Mouse (Mus musculus) heart, embryonic 16.5 days (tissue): ENCODE data around the gene Slc15a1. TPM values are rescaled to one million over a fixed set of nuclear protein-coding genes. Genes with fewer than 3 reads are reported as not detected.

Experiments
- ATAC-seq: fragments of 200-750 bp; cut with Nextera tagmentation; replicated peaks from 2 replicates; pipeline ENCODE4 v1.8.0; 2017; ENCODE audit warnings: moderate number of reproducible peaks; ENCODE audit not compliant: insufficient read depth, low FRiP score; ENCODE audit errors: extremely low read depth
- H3K27ac ChIP-seq: fragments of 300-500 bp; sonication (generic); 2 replicates; pipeline ENCODE4 v1.5.1; 2014; ENCODE audit warnings: mild to moderate bottlenecking, low read length, control low read depth, moderate library complexity
- H3K27me3 ChIP-seq: fragments of 300-500 bp; sonication (generic); 2 replicates; pipeline ENCODE4 v1.6.1; 2014; ENCODE audit warnings: low read length, mixed read lengths; ENCODE audit not compliant: control insufficient read depth, insufficient read depth
- H3K36me3 ChIP-seq: fragments of 300-500 bp; sonication (generic); 2 replicates; pipeline ENCODE4 v1.6.1; 2014; ENCODE audit not compliant: control insufficient read depth, insufficient read depth
- H3K4me1 ChIP-seq: fragments of 300-500 bp; sonication (generic); 2 replicates; pipeline ENCODE4 v1.6.1; 2014; ENCODE audit warnings: low read length, mixed read lengths; ENCODE audit not compliant: control insufficient read depth, insufficient read depth
- H3K4me2 ChIP-seq: fragments of 300-500 bp; sonication (generic); 2 replicates; pipeline ENCODE4 v1.6.1; 2014; ENCODE audit warnings: low read depth, mild to moderate bottlenecking, control low read depth, low read length
- H3K4me3 ChIP-seq: fragments of 300-500 bp; sonication (generic); 2 replicates; pipeline ENCODE4 v1.5.1; 2014; ENCODE audit warnings: mild to moderate bottlenecking, control low read depth, low read length
- H3K9ac ChIP-seq: fragments of 300-500 bp; sonication (generic); 2 replicates; pipeline ENCODE4 v1.6.1; 2014; ENCODE audit warnings: low read length, control low read depth
- H3K9me3 ChIP-seq: fragments of 300-500 bp; sonication (generic); replicated peaks from 2 replicates; pipeline ENCODE4 v1.6.1; 2016; ENCODE audit warnings: low read length; ENCODE audit not compliant: control insufficient read depth
- WGBS: fragments of 180-500 bp; shearing (Covaris S2); extraction: QIAGEN DNeasy Blood & Tissue Kit; methylation state at CpG from one replicate; pipeline ENCODE4 v1.1.7; 2014; 5-methylcytosine and 5-hydroxymethylcytosine counted together
- polyA plus RNA-seq: library from polyadenylated mRNA; unstranded; fragments of >200 nt; fragmentation: Nextera tagmentation; extraction: Ambion mirVana; gene quantifications from 2 replicates; pipeline ENCODE4 v1.2.1, GENCODE M21; 2015

The Slc15a1 gene
- polyA plus RNA-seq, 1 experiment from 2014 or later, result 0.89 TPM

DNA sequence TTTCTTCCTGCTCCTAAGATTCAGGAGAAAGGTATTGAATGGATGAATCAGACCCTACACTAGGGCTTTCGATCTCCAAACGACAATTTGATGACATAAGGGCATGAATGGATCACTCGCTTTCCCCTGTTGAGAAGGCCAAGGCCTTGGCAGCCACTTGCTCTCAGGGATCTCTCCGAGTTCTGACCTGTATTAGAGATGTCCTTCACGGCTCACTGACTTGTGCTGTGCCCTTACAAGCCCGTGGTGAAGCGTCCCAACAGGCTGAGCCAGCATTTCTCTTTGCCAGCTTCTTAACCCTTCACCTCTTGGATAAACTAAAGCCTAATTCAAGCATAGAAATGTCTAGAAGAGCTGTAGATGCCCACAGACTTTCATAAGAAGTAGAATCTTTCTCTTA, 22.9 kb downstream of the Slc15a1 start:
- Histone ChIP-seq H3K4me2 (no peak overlapping the region), H3K9me3 (no peaks in the 10 kb centered on the region), H3K27me3 (no peaks in the 10 kb centered on the region), H3K4me1 (no peaks in the 10 kb centered on the region), H3K36me3 (no peaks in the 10 kb centered on the region), H3K9ac (no peak overlapping the region), H3K27ac (no peak overlapping the region), H3K4me3 (no peak overlapping the region)
- WGBS, result 71% methylated on average over 7 of the region's 7 CpGs
- no peak for ATAC-seq

- Histone ChIP-seq H3K9ac (no peak overlapping the region), H3K9me3 (no peaks in the 10 kb centered on the region), H3K4me3 (no peak overlapping the region), H3K27me3 (no peaks in the 10 kb centered on the region), H3K4me1 (no peaks in the 10 kb centered on the region), H3K36me3 (no peaks in the 10 kb centered on the region), H3K4me2 (no peak overlapping the region), H3K27ac (no peak overlapping the region)
- WGBS, result 87% methylated on average over 2 of the region's 2 CpGs
- no peak for ATAC-seq
Measured at GRCm38 (mm10) chr14:121481591-121481990, 23.5 kb downstream of the Slc15a1 start.

DNA sequence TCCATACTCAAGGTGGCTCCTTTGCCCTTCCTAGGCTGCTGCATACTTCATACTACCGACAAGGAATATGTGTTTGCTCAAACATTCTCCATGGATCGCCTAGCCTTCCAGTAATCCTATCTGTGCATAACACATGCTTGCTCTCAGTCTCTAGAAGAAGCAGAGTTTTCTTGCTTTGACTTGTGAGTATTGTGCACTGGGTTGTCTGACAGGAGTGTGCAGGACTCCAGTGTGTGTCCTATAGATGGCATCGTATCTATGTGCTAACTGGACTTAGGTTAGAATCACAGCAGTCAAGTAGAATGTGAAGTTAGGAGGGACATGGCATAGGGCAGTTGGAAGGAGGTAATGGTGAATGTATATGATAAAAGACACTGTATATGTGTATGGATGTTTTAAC, 26.0 kb downstream of the Slc15a1 start:
- H3K27ac ChIP-seq, result no peak overlapping the region
- no peak for ATAC-seq
- no peak overlapping the region for H3K4me3 ChIP-seq

GRCm38 (mm10) chr14:121477925-121478693, 26.9 kb downstream of the Slc15a1 start:
- H3K4me3 ChIP-seq, result no peak overlapping the region
- ATAC-seq, result no peak
- H3K36me3 ChIP-seq, result no peaks in the 10 kb centered on the region
- H3K27ac ChIP-seq, result no peak overlapping the region
- WGBS, result 74% methylated on average over 14 of the region's 14 CpGs
- H3K4me2 ChIP-seq, result no peak overlapping the region
- no peaks in the 10 kb centered on the region for H3K27me3 ChIP-seq
- H3K4me1 ChIP-seq, result no peaks in the 10 kb centered on the region
- H3K9me3 ChIP-seq, result no peaks in the 10 kb centered on the region
- no peak overlapping the region for H3K9ac ChIP-seq

More for the DNA sequence above, 26.0 kb downstream of the Slc15a1 start:
- H3K9ac ChIP-seq, result no peak overlapping the region
- H3K4me1 ChIP-seq, result no peaks in the 10 kb centered on the region
- 77% methylated on average over 3 of the region's 3 CpGs for WGBS
- H3K4me2 ChIP-seq, result no peak overlapping the region
- H3K9me3 ChIP-seq, result no peaks in the 10 kb centered on the region
- H3K36me3 ChIP-seq, result no peaks in the 10 kb centered on the region
- H3K27me3 ChIP-seq, result no peaks in the 10 kb centered on the region

DNA sequence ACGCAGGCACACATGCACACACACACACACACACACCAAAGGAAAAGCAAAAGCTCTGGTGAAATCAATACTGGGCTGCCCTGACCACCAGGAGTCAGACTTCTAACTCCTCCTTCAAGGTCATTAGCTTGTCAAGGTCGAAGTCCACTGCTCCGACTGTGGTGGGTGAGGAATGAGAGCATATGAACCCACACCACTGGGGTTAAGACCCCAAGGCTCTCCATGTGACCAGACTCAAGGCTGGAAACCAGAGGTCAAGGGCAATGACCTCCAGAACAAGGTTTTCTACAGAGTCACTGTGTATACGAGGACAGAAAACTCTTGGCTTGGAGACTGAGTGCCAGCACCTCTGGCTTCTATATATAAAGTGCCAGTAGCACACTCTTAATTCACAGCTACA, 31.2 kb downstream of the Slc15a1 start:
- no peak overlapping the region for H3K4me3 ChIP-seq
- no peak for ATAC-seq
- 61% methylated on average over 4 of the region's 4 CpGs for WGBS
- H3K4me2 ChIP-seq, result no peak overlapping the region
- no peaks in the 10 kb centered on the region for H3K4me1 ChIP-seq
- no peak overlapping the region for H3K27ac ChIP-seq
- H3K36me3 ChIP-seq, result no peaks in the 10 kb centered on the region
- H3K27me3 ChIP-seq, result no peaks in the 10 kb centered on the region
- H3K9ac ChIP-seq, result no peak overlapping the region
- H3K9me3 ChIP-seq, result no peaks in the 10 kb centered on the region

- Histone ChIP-seq H3K4me1 (no peaks in the 10 kb centered on the region), H3K9ac (no peak overlapping the region), H3K36me3 (no peaks in the 10 kb centered on the region), H3K4me3 (no peak overlapping the region), H3K27me3 (no peaks in the 10 kb centered on the region), H3K9me3 (no peaks in the 10 kb centered on the region), H3K4me2 (no peak overlapping the region), H3K27ac (no peak overlapping the region)
- no peak for ATAC-seq
- 74% methylated on average over 11 of the region's 11 CpGs for WGBS
Measured at GRCm38 (mm10) chr14:121471545-121472121, 33.4 kb downstream of the Slc15a1 start.

- no peaks in the 10 kb centered on the region for H3K9me3 ChIP-seq
- no peak overlapping the region for H3K9ac ChIP-seq
- no peak overlapping the region for H3K4me2 ChIP-seq
- no peaks in the 10 kb centered on the region for H3K36me3 ChIP-seq
- no peaks in the 10 kb centered on the region for H3K27me3 ChIP-seq
- ATAC-seq, result no peak
- no peak overlapping the region for H3K27ac ChIP-seq
- no peak overlapping the region for H3K4me3 ChIP-seq
- H3K4me1 ChIP-seq, result no peaks in the 10 kb centered on the region
Measured at GRCm38 (mm10) chr14:121469601-121470000, 35.5 kb downstream of the Slc15a1 start.

DNA sequence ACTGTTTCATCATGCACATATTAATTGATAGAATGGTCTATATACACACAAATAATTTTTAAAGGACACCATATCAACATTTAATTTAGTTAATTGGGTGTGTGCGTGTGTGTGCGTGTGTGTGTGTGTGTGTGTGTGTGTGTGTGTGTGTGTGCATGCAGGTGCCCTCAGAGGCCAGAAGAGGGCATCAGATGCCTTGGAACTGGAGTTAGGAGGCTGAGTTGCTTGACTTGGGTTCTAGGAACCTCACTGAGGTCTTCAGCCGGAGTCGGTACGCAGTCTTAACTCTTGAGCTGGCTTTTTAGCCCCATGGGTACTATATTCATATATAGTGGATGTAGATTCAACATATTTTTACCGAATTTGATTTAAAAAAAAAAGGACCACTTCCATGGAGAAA, 37.4 kb downstream of the Slc15a1 start:
- Histone ChIP-seq H3K27ac (no peak overlapping the region), H3K9me3 (no peaks in the 10 kb centered on the region), H3K4me2 (no peak overlapping the region), H3K36me3 (no peaks in the 10 kb centered on the region), H3K9ac (no peak overlapping the region), H3K4me3 (no peak overlapping the region), H3K27me3 (no peaks in the 10 kb centered on the region), H3K4me1 (no peaks in the 10 kb centered on the region)
- WGBS, result 93% methylated on average over 6 of the region's 6 CpGs
- no peak for ATAC-seq

- Histone ChIP-seq H3K27me3 (no peaks in the 10 kb centered on the region), H3K4me1 (no peaks in the 10 kb centered on the region), H3K4me2 (no peak overlapping the region), H3K36me3 (no peaks in the 10 kb centered on the region), H3K27ac (no peak overlapping the region), H3K4me3 (no peak overlapping the region), H3K9ac (no peak overlapping the region), H3K9me3 (no peaks in the 10 kb centered on the region)
- ATAC-seq, result no peak
- 54% methylated on average over 4 of the region's 4 CpGs for WGBS
Measured at GRCm38 (mm10) chr14:121466501-121466900, 38.6 kb downstream of the Slc15a1 start.
